In the genomic region with DNA sequence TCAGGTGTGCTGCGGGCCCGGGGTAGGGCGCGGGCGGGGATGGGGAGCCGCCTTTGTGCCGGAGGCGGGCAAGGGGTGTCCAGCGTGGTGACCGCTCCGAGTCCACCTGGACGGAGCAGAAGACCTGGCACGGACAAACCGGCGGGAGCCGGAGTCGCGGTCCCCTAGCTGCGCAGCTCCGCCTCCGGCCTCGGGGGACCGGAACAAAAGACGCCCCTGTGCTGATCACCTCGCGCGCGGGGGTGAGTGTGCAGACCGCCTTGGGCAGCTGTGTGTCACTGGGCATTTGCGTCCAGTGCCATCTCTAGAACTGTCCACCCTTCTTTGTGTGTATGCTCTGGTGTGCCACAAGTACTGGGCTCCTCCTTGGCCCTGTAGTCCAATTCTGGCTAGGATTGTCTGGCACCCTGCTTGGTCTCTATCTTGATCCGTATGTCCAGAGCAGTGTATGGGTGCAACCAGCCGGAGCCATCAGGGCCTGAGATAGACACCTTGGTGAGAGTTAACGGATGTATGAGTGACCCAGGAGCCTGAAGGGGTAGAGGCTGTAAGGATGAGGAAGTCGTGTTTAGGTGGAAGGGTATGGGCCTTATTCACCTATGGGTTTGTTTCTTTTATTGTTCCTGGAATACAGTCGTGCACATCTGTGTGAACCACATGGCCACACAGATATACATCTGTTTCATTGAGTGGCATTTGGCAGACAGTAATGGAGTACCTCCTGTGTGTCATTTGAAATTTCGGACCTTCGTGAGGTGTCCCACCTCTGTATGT, we compare ENCODE assay signal across 1 mouse cellular context.
TF ChIP-seq lines count a peak whose summit lies in the region.

No protein-coding gene starts in this region.

TF ChIP-seq in C2C12, 6 proteins besides CTCF, POLR2A, EP300 and RAD21:
- no peak for TF ChIP-seq MYOD1 (IDR thresholded peaks at IDR 0.05; ENCODE audit: control insufficient read depth, insufficient read length, low read depth)
- no peak for TF ChIP-seq CEBPB (IDR thresholded peaks at IDR 0.05; ENCODE audit: low read depth)
- TF ChIP-seq MAX (IDR thresholded peaks at IDR 0.05): no peak
- TF ChIP-seq FOSL1 (IDR thresholded peaks at IDR 0.05; ENCODE audit: insufficient read depth, low read length, poor library complexity, severe bottlenecking): no peak
- TF ChIP-seq MYOG (IDR thresholded peaks at IDR 0.05; ENCODE audit: control insufficient read depth, extremely low read depth, insufficient read length): no peak
- TF ChIP-seq USF1 (IDR thresholded peaks at IDR 0.05; ENCODE audit: low read depth): no peak
TF ChIP-seq in C2C12: peak in this region for 0.
